Mouse (Mus musculus): ENCODE data around the gene Esyt2.

GRCm38 (mm10) chr12:116334253-116334652 lies 53.3 kb downstream of the Esyt2 start:
- TF ChIP-seq CTCF (IDR thresholded peaks at IDR 0.05; ENCODE audit: low read depth, low read length) (no peak), POLR2A (IDR thresholded peaks at IDR 0.05; ENCODE audit: borderline replicate concordance, low read depth, low read length) (no peak)

All from bone marrow macrophage, adult 2 months (primary cell).